Mouse (Mus musculus): Measurements from ENCODE around the gene Rpl32.

DNA sequence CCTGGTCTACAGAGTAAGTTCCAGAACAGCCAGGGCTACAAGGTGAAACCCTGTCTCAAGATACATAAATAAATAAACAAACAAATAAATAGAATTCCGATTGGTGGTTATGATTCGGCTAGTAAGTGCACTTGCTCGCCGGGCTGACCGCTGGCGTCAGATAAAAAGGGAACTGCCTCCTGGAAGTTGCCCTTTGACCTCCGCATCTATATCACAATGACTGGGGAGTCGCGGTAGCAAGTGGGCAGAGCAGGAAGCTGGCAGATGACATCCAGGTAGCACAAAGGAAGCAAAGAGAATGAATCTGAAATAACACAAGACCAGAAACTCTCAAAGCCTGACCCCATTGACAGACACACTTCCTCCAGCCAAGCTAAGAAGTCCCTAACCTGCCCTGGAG lies 41.2 kb downstream of the Rpl32 start:
- TF ChIP-seq CHD2 (IDR thresholded peaks at IDR 0.05; ENCODE audit: low read depth, low read length) (no peak), ZNF384 (IDR thresholded peaks at IDR 0.05; ENCODE audit: low read depth, low read length) (no peak)

Data from ES-E14 (cell line).